Mouse (Mus musculus): ENCODE results near the gene Per1.

Gene Per1

DNA sequence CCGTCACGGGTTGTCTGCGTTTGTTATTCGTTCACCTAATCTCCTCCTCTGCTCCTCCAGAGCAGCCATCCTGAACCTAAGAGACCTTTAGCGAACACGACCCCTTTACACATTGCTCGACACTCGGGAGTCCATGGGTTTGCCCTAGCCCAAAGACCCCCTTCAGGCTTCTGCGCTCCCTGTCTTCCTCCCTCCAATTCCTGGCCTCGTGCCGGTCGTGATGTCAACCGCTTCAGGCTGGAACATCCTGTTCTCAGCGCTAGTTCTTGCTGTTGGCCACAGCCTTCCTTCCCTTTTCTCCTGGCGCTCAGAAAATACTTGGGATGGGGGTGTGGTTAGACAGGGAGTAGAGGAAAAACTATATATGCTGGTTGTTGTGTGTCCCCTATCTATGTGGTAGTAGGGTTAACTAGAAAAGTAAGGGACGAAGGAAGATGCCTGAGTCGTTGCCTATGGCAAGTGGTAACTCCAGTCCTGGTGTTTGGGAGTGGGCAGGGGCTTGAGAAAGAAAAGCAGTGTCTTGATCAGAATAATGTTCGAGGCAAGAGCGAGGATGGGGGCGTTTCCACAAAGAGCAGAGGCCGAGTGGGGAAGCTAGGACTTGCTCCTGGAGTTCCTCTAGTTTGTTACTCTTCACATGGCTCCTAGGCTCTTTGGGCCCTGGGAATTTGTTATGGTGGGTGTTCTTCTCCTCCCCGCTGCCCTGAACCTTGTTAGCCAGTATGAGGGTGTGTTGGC, 4.3 kb downstream of the Per1 start:
- peak; percentile 72 for DNase-seq (ENCODE audit: low spot score)

DNA sequence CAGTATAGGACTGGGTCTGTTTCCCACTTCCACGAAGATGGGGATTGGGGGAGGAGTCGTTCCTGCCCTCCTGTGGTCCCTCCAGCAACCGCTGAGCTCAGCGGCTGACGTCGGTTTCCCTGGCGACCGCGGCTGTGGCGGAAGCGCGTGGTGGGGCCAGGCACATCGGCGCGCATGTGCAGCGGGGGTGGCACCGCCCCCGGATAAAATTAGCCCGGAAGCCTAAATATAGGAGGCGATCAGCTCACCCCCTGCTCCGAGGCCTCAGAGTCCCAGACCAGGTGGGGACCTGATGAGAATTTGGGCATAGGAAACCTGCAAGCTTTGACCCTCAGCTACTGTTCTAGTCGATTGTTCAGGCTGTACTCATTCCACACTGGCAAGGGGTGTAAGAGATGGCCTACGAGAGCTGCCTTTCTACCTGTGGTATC, 4.9 kb downstream of the Per1 start:
- DNase-seq (ENCODE audit: low spot score) = peak; percentile 90

DNA sequence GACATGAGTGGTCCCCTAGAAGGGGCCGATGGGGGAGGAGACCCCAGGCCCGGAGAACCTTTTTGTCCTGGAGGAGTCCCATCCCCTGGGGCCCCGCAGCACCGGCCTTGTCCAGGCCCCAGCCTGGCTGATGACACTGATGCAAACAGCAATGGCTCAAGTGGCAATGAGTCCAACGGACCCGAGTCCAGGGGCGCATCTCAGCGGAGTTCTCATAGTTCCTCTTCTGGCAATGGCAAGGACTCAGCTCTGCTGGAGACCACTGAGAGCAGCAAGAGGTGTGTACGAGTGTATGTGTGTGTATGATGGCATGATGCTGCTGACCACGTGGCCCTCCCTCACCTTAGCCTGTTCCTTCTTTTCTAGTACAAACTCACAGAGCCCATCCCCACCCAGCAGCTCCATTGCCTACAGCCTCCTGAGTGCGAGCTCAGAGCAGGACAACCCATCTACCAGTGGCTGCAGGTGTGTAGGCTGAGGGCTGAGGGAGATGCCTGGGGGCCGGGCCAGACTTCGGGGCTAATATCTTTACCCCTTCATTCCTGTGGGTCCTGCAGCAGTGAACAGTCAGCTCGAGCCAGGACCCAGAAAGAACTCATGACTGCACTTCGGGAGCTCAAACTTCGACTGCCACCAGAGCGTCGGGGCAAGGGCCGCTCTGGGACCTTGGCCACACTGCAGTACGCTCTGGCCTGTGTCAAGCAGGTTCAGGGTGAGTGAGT, 5.8 kb downstream of the Per1 start:
- DNase-seq (ENCODE audit: low spot score) = no peak

DNA sequence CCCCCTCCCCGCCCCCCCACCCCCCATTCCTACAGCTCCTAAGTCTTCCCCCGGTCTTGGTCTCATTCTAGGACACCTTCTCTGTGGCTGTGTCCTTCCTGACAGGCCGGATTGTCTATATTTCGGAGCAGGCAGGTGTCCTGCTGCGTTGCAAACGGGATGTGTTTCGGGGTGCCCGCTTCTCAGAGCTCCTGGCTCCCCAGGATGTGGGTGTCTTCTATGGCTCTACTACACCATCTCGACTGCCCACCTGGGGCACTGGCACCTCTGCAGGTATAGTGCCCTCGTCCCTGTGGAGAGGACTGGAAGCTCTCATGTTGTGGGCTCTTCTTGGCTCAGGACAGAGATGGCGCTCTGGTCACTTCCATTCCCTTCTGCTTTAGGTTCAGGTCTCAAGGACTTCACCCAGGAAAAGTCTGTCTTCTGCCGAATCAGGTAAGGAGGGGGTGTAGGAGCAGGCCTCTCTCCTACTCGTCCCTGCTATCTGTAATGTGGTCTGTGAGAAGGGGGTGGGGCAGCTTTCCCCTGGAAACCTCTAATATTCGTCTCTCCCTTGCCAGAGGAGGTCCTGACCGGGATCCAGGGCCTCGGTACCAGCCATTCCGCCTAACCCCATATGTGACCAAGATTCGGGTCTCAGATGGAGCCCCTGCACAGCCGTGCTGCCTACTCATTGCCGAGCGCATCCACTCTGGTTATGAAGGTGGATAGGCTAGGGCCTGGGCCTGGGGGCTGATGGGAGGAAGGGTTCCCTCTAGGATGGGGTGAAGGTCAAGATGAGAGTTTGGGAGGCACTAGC, 6.8 kb downstream of the Per1 start:
- DNase-seq (ENCODE audit: low spot score) = no peak

DNA sequence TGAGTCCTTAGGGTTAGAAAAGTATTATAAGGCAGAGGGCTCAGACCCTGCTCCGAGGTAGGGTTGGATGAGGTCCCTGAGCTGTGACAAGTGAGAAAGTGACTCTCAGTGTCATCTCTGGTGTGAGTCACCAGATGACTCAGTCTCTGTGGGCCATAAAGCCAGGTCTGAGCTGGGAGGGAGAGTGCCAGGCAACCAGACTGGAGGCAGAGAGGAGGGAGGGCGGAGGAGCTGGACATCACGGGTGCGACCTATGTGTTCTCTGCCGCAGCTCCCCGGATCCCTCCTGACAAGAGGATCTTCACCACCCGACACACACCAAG, 7.3 kb downstream of the Per1 start:
- no peak for DNase-seq (ENCODE audit: low spot score)

DNA sequence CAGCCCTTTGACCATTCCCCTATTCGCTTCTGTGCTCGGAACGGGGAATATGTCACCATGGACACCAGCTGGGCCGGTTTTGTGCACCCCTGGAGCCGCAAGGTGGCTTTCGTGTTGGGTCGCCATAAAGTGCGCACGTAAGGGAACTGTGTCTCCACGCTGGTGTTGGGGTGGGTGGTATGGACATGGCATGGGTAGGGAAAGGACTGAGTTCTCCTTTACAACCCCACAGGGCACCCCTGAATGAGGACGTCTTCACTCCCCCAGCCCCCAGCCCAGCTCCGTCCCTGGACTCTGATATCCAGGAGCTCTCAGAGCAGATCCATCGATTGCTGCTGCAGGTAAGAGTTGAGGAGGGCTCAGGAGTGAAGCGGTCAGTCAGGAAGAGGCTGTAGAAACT, 8.1 kb downstream of the Per1 start:
- DNase-seq (ENCODE audit: low spot score) = no peak

DNA sequence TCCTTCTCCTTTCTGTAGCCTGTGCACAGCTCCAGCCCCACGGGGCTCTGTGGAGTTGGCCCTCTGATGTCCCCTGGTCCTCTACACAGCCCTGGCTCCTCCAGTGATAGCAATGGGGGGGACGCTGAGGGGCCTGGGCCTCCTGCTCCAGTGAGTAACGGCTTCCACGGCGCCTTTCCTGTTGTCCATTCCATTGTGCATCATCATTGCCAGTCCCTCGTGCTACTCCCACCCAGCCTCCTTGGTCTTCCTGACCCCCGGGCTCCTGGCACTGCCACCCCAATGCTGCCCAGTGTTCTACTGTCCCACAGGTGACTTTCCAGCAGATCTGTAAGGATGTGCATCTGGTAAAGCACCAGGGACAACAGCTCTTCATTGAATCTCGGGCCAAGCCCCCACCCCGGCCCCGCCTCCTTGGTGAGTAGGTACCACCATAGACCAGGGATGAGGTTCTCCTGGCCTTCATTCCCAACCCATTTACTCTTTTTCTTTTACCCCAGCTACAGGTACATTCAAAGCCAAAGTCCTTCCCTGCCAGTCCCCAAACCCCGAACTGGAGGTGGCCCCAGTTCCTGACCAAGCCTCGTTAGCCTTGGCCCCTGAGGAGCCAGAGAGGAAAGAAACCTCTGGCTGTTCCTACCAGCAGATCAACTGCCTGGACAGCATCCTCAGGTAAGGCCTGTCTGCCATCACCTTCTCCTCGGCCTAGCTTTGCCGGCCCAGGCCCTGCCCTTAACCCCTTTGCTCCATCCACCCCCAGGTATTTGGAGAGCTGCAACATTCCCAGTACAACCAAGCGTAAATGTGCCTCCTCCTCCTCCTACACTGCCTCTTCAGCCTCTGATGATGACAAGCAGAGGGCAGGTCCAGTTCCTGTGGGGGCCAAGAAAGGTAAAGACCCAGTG, 8.8 kb downstream of the Per1 start:
- DNase-seq (ENCODE audit: low spot score) = no peak

DNA sequence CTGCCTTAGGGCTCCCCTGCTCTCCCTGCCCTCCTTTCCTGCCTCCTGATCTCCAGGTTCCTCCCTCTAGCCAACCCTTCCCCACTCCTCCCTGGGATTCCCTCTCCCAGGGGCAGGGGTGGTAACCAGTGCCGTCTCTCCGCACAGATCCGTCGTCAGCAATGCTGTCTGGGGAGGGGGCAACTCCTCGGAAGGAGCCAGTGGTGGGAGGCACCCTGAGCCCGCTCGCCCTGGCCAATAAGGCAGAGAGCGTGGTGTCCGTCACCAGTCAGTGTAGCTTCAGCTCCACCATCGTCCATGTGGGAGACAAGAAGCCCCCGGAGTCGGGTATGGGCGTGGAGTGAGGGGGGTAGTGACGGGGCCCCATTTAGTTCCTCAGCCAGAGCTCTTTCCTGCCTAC, 9.5 kb downstream of the Per1 start:
- no peak for DNase-seq (ENCODE audit: low spot score)

DNA sequence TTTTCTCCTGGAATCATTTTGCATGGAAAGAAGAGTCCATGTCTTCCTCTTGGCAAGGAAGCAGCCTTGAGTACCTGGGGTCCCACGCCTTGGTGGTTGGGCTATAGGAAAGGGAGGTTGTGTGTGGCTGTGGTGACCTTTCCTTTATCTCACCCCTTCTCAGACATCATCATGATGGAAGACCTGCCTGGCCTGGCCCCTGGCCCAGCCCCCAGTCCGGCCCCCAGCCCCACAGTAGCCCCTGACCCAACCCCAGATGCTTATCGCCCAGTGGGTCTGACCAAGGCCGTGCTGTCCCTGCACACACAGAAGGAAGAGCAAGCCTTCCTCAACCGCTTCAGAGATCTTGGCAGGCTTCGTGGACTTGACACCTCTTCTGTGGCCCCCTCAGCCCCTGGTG, 10.2 kb downstream of the Per1 start:
- DNase-seq (ENCODE audit: low spot score) = no peak

DNA sequence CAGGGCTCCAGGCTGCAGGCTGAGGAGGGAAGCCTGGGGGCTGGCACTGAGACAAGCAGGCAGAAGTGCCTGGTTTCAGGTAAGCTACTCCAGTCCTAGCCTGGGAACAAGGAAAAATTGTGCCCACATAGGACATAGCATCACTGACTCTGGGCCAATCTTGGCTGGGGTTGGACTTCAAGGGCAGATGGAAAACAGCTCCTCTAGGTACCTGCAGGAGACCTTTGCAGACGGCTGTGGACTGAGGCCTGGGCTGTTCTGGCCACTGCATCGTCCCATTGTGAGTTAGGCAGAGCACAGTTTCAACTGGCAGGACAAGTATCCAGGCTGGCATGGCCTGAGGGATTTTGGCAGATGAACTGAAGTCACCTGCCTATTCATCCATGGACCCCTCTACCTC, 10.8 kb downstream of the Per1 start:
- DNase-seq (ENCODE audit: low spot score) = no peak

DNA sequence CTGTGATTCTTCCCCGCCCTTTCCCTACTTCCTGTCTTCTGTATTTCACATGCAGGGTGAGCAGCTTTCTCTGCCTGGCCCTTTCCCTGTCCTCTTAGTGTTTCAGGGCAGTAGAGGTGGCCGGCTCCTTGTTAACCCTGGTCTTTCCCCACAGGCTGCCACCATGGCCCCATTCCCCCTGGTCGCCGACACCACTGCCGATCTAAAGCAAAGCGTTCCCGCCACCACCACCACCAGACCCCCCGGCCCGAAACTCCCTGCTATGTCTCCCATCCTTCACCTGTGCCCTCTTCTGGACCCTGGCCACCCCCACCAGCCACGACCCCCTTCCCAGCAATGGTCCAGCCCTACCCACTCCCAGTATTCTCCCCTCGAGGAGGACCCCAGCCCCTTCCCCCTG, 11.3 kb downstream of the Per1 start:
- no peak for DNase-seq (ENCODE audit: low spot score)

DNA sequence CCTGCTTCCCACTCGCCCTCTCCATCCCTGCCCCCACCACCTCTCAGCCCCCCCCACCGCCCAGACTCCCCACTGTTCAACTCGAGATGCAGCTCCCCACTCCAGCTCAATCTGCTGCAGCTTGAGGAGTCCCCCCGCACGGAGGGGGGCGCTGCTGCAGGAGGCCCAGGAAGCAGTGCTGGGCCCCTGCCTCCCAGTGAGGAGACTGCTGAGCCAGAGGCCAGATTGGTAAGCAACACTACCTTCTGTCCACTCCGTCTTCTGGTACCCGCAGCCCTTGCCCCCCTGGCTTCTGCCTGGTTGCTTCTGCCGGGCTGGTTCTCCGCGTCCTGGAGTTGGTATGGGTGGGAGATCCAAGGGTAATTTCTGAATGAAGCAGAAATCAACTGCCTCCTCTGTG, 11.8 kb downstream of the Per1 start:
- DNase-seq (ENCODE audit: low spot score) = no peak

DNA sequence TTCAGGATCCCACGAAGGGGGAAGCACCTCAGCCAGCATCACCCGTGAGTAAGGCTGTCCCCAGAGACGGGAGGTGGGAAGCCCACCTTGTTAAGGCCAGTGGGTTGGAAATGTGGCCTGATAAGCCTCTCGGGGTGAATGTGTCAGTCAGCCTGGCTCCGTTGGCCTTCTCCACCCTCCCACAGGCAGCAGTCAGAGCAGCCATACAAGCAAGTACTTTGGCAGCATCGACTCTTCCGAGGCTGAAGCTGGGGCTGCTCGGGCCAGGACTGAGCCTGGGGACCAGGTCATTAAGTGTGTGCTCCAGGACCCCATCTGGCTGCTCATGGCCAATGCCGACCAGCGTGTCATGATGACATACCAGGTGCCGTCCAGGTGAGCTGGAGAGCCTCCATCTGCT, 12.7 kb downstream of the Per1 start:
- no peak for DNase-seq (ENCODE audit: low spot score)

DNA sequence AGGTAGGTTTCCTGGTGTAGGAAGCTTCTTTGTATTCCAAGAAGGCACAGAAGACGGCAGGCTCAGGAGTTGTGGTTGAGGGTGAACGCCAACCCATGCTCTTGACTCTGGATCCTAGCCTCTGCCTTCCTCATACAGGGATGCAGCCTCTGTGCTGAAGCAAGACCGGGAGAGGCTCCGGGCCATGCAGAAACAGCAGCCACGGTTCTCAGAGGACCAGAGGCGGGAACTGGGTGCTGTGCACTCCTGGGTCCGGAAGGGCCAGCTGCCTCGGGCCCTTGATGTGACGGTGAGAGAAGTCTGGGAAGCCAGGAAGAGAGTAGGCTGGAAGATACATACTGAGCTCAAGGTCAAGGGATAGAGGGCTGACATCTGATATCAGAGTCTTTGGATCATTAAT, 13.2 kb downstream of the Per1 start:
- DNase-seq (ENCODE audit: low spot score) = no peak

DNA sequence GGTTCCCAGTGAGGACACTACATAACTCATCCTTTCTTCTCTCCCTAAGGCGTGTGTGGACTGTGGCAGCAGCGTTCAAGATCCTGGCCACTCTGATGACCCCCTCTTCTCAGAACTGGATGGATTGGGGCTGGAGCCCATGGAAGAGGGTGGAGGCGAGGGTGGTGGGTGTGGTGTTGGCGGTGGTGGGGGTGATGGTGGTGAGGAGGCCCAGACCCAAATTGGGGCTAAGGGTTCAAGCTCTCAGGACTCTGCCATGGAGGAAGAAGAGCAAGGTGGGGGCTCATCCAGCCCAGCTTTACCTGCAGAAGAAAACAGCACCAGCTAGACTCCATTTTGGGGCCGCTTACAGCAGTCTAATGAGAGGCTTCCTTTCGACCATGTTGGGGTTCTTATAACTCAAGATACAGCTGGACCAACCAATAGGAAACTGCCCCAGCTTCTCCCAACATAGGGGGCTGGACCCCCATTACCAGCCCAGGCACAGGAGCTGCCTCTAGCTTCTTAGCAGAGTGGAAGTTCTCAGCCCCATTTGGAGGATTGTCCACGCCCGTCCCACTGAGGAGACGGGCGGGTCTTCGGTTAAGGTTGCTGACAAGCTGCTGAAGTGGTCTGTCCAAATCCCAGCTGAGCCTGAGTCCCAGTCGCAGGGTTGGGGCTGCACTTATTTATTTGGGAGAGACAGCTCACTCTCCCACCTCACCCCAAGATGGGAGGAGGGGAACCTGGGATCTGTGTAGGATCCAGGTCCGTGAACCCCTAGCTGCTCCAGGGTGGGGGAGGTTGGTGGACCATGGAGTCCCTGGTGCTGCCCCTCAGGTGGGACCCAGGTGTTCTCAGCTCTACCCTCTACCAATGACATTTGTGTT, 14.2 kb downstream of the Per1 start:
- no peak for DNase-seq (ENCODE audit: low spot score)

DNA sequence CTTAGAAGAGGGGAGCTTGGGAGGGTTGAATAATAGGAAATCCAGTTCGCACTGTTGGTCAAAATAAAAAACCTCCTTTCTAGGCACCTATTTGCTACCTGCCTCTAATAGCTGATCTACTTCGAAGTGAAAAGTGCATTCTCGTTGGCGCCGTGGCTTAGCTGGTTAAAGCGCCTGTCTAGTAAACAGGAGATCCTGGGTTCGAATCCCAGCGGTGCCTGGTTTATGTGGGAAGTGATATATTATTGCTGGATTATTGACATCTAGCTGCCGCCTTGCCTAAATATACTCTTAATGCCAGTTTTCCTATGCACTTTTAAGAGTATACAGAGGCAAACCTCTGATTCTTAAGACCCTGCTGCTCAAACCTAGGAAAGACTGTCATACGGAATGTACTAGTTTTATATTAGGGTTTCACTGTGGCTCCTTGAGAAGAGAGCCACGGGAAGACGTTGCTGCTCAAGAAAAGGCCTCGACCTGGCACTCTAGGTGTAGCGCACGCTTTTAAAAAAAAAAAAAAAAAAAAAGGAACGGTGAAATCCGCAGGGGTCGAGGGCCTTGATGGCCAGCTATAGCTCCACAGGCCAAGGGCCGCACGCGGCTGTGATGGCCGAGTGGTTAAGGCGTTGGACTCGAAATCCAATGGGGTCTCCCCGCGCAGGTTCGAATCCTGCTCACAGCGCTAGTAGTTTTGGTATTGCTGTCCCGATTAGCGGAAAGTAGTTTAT, 15.5 kb downstream of the Per1 start:
- peak; percentile 94 for DNase-seq (ENCODE audit: low spot score)

DNA sequence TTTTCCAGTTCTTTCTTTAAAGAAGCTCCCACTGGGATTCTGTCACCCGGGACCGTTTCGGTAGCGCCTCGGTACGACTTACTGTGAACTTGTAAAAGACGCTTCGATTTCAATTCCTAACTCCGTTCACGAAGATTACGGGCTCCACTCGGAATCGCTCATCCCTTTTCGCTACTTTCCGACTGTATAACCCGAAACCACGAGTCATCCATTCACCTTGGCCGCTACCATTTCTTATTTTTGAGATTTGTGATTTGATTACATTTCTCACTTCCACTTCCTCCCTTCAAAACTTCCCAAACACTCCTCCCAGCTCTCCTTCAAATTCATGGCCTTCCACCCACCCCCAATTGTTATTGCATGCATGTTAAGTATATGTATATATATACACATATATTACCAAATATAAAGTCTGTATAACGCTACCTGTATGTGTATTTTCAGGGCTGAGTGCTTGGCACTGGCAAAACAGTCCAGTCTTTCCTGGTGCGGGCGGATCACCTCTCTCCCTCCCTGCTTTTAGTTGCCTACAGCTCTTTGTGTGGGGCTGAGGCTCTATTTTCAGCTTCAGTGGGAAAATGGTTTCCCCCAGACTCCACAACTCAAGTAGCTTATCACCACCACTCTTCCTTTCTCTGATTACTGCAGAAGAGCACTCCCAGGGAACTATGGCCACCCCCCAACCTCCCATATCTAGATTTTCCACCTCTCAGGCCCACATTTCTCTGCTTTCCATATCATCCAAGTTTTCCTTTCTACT, 16.2 kb downstream of the Per1 start:
- DNase-seq (ENCODE audit: low spot score) = no peak

DNA sequence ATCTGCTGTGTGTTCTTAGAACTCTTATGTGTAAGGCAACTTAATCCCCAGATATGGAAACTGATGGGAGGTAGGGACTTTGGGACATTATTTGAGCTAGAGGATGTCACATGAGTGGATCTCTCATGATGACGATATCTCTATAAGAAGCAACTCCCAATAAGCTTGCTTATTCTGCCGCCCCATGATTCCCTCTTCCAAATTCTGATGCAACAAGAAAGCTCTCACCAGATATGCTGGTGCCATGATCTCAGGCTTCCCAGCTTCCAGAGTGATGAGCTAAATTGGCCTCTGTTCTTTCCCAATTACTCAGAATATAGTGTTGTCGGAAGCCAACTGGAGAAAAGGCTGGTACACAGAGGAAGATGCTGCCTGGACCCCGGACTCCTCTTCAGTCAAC, 16.8 kb downstream of the Per1 start:
- no peak for DNase-seq (ENCODE audit: low spot score)

DNA sequence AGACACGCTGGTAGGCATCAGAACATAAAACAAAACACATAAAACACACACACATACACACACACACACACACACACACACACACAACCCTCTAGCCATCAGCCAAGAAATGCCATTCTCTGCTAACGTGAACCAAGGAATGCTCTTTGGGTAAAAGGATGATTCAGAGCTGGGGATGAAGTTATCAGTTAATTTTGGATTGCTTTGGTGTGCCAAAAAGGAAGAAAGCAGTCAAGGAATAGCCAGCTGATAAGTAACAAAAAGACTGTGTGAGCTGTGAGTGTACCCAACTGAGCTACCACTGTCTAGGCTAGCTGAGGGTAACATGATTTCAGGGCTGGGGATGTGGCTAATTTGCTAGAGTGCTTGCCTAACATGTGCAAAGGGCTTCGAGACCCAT, 19.0 kb downstream of the Per1 start:
- no peak for DNase-seq (ENCODE audit: low spot score)

DNA sequence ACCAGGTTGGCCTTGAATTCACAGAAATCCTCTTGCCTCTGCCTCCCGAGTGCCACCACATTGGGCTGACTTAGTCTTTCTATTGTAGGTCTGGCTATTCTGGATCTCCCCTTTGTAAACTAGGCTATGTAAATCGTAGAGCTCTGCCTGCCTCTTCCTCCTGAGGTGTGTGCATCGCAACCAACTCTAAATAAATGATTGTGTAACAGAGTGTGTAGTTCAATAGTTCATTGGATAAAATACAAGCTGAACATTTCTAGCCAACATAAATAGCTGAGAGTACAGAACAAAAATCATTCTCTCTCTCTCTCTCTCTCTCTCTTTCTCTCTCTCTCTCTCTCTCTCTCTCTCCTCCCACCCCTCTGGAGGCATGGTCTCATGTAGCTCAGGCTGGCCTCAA, 19.6 kb downstream of the Per1 start:
- no peak for DNase-seq (ENCODE audit: low spot score)
